Mouse (Mus musculus): Measurements from ENCODE around the gene S100a7a. TPM values are rescaled to one million over a fixed set of nuclear protein-coding genes. Genes with fewer than 3 reads are reported as not detected.

S100a7a gene
- 0.19 and 0.39 TPM in 2 replicates for polyA plus RNA-seq (2012; rRNA removed)

DNA sequence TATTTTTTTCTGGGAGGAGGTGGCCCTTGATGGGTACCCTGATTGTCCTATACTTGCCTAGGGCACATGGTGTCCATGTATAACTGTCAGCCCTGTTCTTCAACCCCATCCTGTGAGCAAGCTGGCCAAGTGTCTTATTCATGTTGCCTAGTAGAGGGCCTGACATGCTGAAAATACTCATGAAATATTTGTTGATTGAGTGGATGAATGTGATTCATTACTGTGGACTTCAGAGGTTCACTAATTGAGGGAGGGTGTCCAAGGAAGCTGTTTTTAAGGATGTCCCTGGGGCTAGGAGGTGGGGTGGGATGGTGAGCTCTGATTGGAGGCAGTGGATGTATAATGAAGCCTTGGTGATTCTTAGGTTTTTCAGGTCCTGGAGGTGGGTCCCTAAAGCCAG is at the start of gene S100a7a:
Gene S100a7a (plus strand): TSS at position 301 of the 400 bp plus-strand sequence.
- no peak for DNase-seq (ENCODE audit: low read depth)

DNA sequence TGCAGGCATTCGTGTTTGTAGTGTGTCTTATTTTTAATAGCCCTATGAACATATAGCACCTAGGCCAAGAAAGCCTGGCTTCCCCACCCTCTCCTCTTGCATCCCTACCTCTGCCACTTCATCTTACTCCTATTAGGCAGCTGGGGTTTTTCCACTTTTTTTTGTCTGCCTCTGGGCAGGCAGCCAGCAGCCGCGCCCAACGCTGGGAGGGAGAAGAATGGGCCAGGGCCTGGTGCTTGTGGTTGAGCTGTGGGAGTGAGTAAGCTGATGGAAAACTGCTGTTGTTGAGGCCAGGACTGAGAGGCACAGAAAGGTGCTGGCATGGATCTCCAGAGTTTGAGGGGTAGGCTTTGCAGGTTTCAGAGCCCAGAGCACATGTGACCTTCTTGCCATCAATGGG is 49.4 kb upstream of the S100a7a start:
- no peak for DNase-seq (ENCODE audit: low read depth)

DNA sequence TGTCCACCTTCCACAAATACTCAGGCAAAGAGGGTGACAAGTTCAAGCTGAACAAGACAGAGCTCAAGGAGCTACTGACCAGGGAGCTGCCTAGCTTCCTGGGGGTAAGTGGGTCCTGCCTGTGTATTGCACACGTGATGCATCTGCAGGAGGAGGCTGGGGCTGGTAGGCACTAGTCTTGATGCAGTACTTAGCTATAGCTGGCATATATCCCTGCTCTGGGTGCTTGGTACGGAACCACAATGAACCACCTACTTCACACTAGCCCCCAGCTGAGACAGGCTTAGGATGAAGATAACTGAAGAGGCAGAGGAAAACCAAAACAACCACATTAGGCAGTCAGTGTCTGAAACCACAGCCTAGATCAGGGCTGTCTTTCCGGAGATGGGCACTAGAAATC is 48.8 kb upstream of the S100a7a start:
- DNase-seq (ENCODE audit: low read depth) = no peak

DNA sequence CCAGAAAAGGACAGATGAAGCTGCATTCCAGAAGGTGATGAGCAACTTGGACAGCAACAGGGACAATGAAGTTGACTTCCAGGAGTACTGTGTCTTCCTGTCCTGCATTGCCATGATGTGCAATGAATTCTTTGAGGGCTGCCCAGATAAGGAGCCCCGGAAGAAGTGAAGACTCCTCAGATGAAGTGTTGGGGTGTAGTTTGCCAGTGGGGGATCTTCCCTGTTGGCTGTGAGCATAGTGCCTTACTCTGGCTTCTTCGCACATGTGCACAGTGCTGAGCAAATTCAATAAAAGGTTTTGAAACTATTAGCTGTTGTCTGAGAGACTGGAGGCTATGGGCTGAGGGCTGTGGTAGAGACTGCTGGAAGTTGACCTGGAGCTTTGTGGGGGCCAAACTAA is 48.1 kb upstream of the S100a7a start:
- DNase-seq (ENCODE audit: low read depth) = no peak

DNA sequence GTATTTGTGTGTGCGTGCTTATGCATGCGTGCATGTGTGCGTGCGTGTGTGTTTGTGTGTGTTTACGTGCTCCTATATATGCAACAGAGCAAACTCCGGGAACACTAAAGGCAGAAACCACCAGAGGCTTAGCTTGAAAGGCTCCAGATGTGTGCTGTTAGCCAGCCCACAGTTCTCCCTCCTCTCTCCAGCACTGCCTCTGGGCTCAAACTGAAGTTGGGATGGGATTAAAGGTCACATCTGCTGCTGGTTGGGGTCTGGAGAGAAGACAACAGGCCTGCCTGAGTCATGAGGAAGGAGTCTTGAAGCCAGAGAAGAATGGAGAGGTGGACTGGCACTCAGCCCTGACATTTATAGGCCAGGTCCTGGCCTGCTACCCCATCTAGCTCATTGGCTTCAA is 47.6 kb upstream of the S100a7a start:
- no peak for DNase-seq (ENCODE audit: low read depth)

DNA sequence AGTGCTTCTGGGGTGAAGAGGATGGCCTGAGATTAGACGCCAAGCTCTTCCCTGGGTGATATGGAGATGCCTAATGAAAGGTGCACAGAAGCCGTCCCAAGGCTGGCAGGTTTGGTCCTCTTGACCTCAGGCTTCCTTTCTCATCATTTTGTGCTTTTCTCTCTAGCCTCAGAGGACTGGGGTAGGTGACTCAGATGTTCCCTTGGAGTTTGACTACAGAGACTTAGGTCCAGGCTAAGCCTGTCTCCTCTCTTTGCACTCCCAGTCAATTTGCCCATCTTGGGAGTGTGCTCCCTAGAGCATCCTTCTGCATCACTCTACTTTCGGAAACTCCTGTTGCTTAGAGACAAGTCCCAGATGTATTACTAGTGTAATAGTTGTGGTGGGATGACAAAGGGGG is 46.5 kb upstream of the S100a7a start:
- DNase-seq (ENCODE audit: low read depth) = no peak

DNA sequence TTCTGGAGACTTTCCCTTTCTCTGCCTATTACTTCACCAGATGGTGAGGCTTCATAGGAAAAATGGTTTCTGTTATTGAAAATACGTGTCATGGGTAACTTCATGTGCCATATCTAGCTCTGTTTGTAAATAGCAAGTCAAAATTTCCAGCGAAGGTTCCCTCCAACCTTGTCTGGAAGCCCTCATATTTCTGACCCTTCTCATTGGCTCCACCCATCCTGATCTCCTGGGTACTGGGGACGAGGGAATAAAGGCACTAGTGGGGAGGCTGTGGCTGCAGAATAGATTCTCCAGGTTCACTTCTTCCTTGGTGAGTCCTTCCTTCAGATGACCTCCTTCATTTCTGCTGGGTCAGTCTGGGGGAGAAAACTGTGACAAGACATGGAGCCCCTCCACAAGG is 45.6 kb upstream of the S100a7a start, which contains the start of gene S100a5:
Gene S100a5 (plus strand): TSS at position 301 of the 400 bp plus-strand sequence.
- no peak for DNase-seq (ENCODE audit: low read depth)

DNA sequence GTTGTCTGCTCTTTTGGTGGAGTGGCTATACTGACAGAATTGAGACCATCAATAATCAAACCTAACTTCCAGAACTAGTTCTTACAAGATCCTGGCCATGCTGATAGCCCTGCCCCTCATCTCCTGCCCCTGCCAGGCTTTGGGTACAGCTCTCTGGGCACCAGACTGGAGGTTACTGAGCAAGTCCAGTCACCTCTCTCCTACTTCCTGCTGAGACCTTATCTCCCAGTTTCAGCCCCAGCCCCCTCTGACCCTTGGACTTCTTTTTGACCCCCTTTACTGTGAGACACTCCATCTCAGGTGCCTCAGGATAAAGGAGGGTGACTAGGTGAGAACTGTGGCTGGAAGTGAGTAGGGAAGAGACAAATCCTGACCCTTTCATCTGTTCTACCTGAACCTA is 44.7 kb upstream of the S100a7a start:
- no peak for DNase-seq (ENCODE audit: low read depth)

DNA sequence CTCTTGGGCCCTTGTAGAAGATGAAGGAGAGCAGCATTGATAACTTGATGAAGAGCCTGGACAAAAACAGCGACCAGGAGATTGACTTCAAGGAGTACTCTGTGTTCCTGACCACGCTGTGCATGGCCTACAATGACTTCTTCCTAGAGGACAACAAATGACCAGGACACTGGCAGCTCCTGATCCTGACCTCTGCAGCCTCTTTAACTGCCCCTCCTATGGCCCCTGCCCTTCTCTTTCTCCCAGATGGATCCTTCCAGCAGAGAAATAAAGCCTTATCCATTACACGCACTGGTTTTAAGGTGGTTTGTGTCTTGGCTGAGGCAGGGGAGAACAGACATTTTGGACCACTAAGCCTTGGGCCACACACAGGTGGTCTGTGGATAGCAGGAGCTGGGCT is 42.3 kb upstream of the S100a7a start:
- no peak for DNase-seq (ENCODE audit: low read depth)

DNA sequence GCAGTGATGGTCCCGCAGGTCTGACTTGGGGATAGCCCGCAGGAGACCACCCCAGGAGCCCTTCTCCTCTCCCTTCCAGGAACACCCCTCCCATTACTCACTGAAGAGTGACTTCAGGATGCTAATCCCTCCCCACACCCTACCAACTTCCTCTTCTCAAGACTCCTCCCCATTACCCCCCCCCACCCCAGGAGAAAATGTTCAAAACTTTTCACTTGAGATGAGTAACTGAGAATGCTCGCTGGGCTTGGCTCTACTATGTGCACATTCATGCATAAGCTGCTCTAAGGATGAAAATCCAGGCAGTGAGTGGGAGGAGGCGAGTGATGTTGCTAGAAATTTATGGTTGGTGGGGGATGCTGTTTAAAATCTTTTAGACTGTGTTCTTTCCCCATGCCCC is 41.8 kb upstream of the S100a7a start:
- no peak for DNase-seq (ENCODE audit: low read depth)

DNA sequence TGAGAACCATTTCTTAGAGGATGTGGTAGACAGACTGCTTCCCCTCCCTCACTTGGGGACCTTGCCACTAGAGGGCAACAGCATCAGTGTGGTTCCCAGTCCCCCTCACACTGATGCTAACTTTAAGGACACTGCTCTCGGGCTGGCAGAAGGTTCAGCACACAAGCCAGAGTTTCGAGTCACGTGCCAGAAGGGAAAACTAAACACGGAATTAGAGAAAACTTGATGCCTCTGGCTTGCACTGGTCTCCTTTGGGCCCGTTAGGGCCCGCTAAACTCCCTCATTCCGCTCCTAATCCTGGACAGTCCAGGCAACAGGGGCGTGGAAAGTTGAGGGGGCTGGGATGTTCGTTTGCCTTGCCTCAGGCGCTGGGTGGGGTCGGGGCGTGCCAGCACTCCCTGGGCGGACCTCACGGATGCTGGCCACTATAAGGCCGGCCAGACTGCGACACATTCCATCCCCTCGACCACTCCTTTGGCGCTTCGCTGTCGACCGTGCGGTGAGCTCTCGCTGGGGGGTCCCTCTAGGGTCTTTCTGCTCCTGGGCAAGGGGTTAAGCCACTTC is 41.0 kb upstream of the S100a7a start, which contains the start of gene S100a6:
Gene S100a6 (plus strand): TSS at position 155 of the 564 bp plus-strand sequence.
- no peak for DNase-seq (ENCODE audit: low read depth)

DNA sequence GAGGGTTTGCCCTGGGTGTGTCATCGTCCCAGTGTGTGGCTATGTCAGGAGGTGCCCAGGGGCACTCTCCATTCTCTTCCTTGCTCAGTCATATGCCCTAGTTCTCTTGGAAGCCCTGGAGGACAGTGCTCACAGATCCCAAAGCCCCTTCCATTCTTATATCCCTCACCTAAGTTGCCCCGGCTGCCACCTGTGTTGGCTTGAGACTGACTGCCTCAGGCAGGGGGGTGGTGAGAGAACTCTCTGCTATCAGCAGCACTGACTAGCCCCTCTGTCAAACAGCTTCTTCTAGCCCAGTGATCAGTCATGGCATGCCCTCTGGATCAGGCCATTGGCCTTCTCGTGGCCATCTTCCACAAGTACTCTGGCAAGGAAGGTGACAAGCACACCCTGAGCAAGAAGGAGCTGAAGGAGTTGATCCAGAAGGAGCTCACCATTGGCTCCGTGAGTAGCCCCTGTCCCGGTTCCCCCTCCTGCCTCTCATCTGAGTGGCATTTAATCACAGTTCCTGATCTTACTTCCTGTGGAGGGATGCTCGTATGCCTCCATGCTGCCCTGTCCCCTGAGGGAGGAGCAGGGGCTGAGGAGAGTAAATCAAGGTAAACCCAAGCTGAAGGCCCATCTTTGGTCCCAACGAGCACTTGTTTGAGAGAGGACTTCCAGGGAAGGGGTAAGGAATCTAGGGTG is 40.2 kb upstream of the S100a7a start:
- DNase-seq (ENCODE audit: low read depth) = no peak

DNA sequence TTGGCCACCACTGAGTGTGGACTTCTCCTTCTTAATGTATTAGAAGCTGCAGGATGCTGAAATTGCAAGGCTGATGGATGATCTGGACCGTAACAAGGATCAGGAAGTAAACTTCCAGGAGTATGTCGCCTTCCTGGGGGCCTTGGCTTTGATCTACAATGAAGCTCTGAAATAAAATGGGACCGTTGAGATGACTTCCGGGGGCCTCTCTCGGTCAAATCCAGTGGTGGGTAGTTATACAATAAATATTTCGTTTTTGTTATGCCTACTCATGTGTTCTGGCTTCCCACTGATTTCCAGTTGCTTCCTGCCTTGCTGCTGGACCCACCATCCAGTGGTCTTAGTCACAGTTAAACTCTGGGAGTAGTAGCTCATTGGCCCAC is 39.7 kb upstream of the S100a7a start:
- DNase-seq (ENCODE audit: low read depth) = no peak

DNA sequence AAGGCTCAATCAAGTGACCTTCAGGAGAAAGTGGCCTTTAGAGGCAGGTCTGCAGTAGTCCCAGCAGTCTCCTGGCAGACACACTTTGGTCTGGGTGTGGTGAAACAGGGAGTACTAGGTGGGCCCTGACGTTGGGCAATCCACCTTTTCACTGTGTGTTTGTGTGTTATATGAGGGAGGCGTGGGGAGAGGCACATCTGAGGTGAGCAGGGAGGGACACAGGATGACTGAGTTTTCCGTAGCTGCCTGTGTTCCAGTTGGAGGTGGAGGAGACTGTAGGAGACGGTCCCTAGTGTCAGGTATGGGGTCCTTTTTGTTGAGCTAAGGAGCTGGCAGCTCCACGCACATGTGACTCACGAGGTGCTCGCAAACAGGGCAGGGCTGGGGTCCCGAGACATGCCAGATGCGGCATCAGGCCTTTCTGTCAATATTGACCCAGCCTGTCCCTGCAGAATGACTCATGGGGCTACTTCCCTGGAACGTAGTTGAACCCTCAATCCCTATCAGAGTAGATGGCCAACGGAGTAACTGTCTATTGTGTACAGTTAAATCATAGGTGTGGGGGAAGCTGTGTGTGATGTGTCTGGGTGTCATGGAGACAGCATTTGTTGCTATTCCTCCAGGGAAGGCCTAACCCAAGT is 39.1 kb upstream of the S100a7a start:
- no peak for DNase-seq (ENCODE audit: low read depth)

DNA sequence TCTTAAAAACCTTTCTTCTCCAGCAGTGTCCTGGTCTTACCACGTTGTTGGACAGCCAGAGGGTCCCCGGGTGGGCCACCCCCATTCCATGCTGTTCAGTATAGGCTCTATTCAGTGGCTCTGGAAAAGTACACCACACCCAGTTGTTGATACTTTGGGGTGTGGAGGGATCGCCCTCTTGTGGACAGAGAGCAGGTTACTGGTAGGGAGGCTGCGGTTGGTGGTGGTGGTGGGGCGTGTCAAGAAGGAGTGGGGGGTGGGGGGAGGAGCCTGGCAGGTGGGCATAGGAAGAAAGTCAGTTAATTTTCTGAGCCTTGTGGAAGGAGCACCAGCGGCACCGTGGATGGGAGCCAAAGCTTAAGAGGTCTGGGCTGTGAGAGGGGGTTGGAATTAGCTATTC is 38.4 kb upstream of the S100a7a start:
- no peak for DNase-seq (ENCODE audit: low read depth)

DNA sequence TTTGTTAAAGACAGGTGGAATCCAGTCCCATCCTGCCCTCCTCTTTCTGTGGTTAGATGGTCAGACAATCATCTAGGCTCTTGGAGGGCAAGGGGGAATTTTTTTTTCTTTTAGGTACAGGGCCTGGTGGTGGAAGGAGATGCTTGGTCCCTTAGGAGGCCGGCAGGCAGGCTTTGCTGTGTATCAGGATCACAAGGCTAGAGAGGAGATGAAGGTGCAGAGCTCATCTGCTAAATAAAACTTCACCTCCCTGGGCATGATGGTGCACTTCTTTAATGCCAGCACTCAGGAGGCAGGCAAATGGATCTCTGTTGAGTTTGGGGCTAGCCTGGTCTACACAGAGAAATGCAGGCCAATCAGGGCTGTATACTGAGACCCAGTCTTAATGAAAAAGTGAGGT is 37.9 kb upstream of the S100a7a start:
- DNase-seq (ENCODE audit: low read depth) = no peak

DNA sequence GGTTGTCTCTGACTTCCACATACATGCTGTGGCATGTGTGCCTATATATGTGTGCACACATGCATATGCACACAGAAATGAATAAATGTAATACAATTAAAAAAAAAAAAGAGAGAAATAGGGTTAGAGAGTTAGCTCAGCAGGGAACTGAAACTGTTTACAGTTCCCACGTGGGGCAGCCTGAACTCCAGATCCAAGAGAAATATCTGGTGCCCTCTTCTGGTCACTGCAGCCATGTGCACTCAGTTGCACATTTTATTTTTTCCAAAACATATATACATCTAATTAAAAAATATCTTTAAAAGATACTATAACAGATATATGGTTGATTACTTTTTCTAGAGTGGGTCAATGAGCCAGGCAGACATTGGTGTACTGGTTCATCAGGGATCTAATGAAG is 36.2 kb upstream of the S100a7a start:
- no peak for DNase-seq (ENCODE audit: low read depth)

DNA sequence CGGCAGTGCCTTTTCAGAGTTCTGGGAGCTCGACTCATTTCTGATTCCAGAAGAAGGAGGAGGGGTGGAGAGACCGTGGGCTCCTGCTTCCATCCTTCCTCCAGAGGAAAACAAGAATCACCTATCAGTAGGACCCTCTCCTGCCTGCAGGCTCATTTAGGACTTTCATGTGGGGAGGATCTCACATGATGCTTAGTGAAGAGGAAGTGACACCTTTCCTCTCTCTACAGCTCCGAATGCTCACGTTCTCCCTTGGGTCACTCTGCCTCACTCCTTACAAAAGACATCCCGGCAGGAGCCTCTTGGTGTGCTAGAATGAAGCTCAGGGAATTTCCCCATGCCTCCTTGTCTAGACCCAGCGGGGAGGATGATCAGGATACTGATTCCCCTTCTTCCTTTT is 32.3 kb upstream of the S100a7a start:
- DNase-seq (ENCODE audit: low read depth) = no peak

DNA sequence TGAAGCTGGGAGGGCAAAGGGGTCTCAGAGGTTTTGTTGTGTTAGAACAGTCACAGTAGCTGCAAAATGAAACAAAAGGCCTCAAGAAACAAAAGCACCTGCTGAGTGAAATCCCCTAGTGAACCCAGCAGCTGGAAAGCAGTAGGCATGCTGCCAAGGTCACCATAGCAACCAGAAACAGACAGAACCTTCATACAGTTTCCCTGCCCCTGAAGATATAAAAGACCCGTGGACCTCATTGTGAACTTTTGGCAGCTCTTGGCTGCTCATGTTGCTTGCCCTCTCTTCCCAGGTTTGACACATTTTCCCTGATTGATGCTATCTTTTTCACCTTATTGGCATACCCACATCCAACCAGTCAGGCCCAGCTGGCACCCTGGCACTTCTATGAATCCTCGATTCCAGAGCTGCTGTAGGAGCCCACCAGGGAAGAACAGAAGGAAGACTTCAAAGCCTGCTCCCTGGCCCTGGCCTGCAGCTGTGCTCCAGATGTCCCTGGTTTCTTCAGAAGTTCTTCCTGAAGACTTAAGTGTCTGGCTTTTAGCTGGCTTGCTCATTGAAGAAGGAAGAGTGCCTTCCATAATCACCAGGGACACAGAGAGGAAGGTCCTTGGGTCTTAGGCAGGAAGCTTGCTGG is 30.3 kb upstream of the S100a7a start:
- DNase-seq (ENCODE audit: low read depth) = no peak

DNA sequence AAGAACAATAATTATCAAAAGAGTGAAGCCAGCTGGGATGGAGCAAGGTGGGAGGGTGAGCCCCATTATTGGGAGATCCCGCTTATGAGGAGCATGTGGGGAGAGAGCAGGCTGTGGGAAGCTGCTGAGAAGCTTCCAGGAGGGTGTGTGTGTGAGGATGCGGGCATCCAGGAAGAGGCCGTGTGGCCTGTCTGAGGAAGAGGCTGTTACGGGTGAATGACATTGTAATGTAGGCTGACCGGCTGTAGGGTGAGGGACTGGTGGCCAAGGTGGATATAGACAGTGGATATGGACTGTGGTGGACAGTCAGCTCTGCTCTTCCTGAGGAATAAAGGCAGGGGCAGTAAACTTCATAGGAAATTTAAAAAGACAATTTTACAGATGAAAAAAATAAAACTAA is 28.3 kb upstream of the S100a7a start:
- DNase-seq (ENCODE audit: low read depth) = no peak

DNA sequence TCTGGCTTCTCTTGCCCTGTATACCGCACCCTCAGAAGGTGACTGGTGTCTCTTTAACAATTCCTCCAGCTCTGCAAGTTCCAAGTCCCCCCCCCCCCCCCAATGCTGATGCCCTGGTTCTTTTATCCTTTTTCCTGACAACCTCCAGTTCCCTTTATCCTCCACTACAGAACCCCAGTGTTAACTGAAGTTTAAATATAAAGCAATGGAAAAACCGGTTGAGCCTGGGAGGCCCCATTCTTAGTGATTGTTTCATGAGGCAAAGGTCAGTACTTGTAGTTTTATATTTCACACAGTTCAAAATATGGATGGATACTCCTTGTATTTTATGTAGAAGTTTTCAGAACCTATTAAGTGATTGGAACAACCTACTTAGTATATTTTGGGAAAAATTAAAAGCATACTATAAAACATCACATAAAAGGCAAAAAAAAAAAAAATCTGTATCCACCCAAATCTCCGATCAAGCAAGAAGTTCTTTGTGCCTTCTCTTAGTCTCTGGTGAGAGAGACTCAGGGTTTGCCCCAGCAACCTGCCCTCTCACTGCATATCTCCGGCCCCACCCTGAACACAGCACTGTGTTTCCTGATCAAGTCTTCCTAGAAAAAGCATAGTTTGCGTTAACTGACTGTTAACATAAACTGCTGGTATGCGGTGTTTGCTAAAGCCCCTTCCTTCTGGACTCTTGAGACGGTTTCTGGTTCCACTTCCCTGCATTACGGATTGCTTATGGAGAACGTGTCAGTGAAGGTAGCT is 27.4 kb upstream of the S100a7a start:
- DNase-seq (ENCODE audit: low read depth) = no peak

DNA sequence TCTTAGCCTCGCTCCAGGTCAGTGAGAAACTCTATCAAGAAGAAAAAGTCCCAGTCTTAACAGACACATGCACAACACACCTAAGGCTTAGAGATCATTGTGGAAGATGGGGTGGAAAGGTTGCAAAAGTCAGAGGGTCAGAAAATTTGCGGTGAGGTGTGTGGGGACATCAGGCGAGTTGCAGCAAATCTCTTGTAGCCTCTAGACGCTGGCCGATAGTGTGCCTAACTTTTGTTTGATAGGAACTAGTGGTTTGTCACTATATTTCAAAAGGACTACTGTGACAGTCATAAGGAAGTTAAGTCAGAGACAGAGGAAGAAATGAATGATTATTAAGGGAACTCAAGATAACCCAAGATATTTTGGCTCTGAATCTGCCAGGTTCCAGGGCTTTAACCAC is 26.5 kb upstream of the S100a7a start:
- DNase-seq (ENCODE audit: low read depth) = no peak
